Mouse (Mus musculus) testis, adult 2 months (tissue): Measurements from ENCODE around the gene Cbln1.

Experiments used
- CTCF ChIP-seq: fragments of 200-500 bp; IDR thresholded peaks from 2 replicates; pipeline ENCODE4 v1.5.1; 2012; ENCODE audit warnings: low read depth, mild to moderate bottlenecking, inconsistent platforms, low read length, moderate library complexity; ENCODE audit not compliant: control insufficient read depth, insufficient read depth, insufficient replicate concordance
- POLR2A ChIP-seq: fragments of 200-500 bp; IDR thresholded peaks from 2 replicates; pipeline ENCODE4 v1.6.1; 2012; ENCODE audit warnings: low read depth, mild to moderate bottlenecking, inconsistent platforms, low read length, moderate library complexity; ENCODE audit not compliant: control insufficient read depth

- no peak for TF ChIP-seq CTCF
- TF ChIP-seq POLR2A, result no peak
Measured at GRCm38 (mm10) chr8:87466936-87467602, 5.3 kb downstream of the Cbln1 start.
